Mouse (Mus musculus): ENCODE results near the gene Ppp2r3c.
"Not testable (repeated sequence)": the region's sequence is repeated elsewhere in the genome, so short reads cannot be mapped to it uniquely, and the experiment has no call there.

DNA sequence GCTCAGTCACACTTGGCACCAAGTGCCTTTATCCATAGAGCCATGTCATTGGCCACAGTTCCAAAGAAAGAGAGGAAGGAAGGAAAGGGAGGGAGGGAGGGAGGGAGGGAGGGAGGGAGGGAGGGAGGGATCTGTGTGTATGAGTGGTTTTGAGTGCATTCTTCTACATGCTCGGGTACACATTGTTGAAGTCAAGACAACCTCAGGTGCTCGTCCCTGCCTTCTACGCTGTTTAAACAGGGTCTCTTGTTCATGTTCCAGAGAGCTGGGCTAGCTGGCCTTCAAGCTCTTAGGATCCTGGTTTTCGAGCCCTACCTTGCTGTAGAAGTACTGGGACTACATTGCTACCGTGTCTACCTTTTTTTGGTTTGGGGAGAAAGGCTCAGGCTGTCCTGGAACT is 39.4 kb downstream of the Ppp2r3c start:
- TF ChIP-seq GATA1, TAL1 (IDR thresholded peaks at IDR 0.05; ENCODE audit: low read length): not testable (repeated sequence)

All from erythroblast, embryonic 14.5 days (primary cell).